In genomic region chr7:135836808-135837733, GRCm38 (mm10) we compare ENCODE assay signal across 8 mouse cellular contexts.
DNase-seq lines count a peak whose midpoint lies in the region; TF ChIP-seq lines count a peak whose summit lies in the region.

No protein-coding gene starts in this region.

- peak; percentile 88 for TF ChIP-seq CTCF in gastrocnemius, adult 2 months (IDR thresholded peaks at IDR 0.05)

- H3K27ac ChIP-seq in gastrocnemius, adult 2 months = no peak overlapping the region

- H3K4me3 ChIP-seq in gastrocnemius, adult 2 months = no peak overlapping the region

- peak; percentile 81 for DNase-seq in adrenal gland, postnatal 14 days
- peak; percentile 92 for DNase-seq in embryo, embryonic 10 days (ENCODE audit: low spot score)
- DNase-seq in gastrocnemius, adult 2 months = peak; percentile 88
- peak; percentile 2 for DNase-seq in induced T-regulatory cell, adult 2 months (ENCODE audit: low read depth)
- DNase-seq in left cerebral cortex, adult 9 months (ENCODE audit: low spot score in 2 of 2) = peak; percentile 20 to 79
- peak; percentile 61 to 76 for DNase-seq in lung, postnatal 4 days
- peak; percentile 76 for DNase-seq in right cerebral cortex, postnatal 14 days
- DNase-seq in spleen, adult 12 weeks (ENCODE audit: low spot score) = no peak

- intact Hi-C loops in gastrocnemius, adult 2 months (cut with DNase I) = loop anchor here (5.0 to 10.0 kb wide), 3 partner anchors 305 to 1485 kb away; no protein-coding TSS in a partner anchor
